Mouse (Mus musculus): ENCODE data around the gene Dock6. TPM values are rescaled to one million over a fixed set of nuclear protein-coding genes. Genes with fewer than 3 reads are reported as not detected.

The Dock6 gene
- total RNA-seq (2023) = 1 to 10 TPM; 1.6 to 2.4 TPM

DNA sequence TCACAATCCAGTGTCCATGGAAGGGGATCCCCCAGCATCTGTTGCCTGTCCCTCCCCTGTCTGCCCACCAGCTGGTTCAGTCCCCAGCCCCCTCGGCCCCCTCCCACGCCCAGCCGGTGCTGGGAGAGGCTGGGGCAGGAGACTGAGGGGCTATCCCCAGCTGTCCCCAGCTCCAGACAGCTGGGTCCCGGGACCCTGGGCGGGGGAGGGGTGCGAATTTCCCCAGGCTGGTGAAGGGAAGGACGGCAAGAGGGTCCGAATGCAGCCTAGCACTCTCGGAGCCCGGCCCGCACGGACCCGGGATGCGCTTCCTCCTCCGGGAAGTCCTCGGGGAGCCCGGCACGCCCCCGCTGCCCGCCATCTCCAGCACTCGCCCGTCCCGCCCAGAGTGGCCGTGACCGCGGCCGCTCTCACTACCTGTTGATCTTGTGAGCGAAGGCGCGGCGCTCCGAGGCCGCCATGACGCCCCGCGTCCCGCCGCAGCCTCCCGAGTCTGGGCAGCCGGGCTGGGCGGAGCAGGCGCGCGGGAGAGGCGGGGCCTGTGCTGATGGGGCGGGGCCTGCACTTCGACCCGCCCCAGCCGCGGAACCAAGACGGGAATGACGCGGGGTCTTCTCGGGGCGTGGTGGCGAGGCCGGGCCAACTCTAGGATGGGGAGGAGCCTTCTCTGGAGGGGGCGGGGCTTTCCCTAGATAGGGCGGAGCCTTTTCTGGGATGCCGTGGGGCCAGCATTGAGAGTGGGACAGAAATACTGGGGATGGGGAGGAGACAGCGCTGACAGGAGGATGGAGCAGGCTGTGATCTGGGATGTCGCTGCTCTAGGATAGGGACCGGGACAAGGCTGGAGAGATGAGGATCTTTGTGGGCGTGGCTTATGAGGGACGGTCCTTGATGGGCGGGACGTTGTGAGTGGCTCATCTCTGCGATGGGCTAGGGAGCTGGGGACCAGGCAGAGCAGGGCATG lies at the start of gene Dock6:
Gene Dock6, minus strand, starts transcription at position 508 of the 964 bp plus-strand sequence.

DNA sequence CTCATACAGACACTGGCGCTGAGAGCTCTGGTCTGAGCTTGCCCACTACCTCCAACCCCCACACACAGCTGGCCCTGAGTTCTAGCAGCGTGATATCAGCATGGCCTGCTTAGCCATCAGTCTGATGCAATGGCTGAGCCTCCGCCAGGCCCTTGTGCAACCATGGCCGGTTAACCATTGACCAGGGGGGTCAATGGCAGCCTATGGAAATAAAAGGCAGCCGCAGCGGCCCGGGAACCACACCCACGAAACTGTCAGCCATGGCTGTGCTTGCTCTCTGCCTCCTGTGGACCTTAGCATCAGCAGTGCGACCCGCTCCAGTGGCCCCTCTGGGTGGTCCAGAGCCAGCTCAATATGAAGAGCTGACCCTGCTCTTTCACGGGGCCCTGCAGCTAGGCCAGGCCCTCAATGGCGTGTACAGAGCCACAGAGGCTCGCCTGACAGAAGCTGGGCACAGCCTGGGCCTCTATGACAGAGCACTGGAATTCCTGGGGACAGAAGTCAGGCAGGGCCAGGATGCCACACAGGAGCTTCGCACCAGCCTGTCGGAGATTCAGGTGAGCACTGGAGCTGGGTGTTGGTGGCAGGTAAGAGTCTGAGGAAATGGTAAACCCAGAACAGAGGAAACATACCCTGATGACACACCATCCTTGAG lies 17.1 kb downstream of the Dock6 start, which contains the start of gene Angptl8:
Gene Angptl8, plus strand, starts transcription at position 253 of the 655 bp plus-strand sequence.

DNA sequence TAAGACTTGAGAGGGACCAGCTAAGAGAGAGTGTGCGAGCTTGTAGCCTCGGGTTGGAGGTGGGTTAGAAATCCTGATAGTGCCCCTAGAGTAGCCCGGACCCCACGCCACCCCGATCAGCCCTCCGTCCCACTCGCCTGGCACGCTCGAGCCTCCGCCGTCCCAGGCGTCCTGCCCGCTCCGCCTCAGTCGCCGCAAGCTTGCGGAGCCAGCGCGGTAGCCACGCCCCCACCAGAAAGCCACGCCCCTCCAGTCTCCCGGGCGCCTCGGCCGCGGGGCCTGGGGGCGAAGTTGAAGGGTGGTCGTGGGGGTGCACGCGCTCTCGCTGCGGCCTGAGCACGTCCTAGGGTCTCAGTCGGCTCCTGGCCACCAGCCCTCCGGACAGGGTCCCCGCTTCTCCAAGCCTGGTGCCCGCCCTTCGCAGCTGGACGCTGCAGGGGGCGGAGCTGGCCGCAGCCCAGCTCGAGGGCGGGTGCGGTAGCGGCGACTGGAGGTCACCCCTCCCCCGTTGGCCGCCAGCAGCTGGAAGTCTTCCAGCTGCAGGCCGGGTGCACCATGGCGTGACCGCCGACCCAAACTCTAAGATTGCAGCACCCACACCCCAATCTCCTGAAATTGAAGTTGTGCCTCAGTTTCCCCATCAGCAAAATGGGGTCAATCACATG lies 54.0 kb downstream of the Dock6 start, which contains the start of gene Kank2:
Gene Kank2, minus strand, starts transcription at position 400 of the 665 bp plus-strand sequence.

GRCm38 (mm10) chr9:21760155-21761088 lies 92.0 kb downstream of the Dock6 start, which contains the start of gene Spc24:
Gene Spc24 (minus strand): TSS chr9:21760303.

Other genes starting within 250 kb of the Dock6 start
- gene Smarca4, start 236.5 kb downstream of the Dock6 start, total RNA-seq (2023) = 10 to 100 TPM; 52.3 to 63.5 TPM
- 10 to 100 TPM; 61.6 to 79.5 TPM for gene Ldlr, start 129.2 kb downstream of the Dock6 start, total RNA-seq (2023)
- 10 to 100 TPM; 26.1 to 36.9 TPM for gene Spc24, start 92.3 kb downstream of the Dock6 start, total RNA-seq (2023)
- under 1 TPM; 0.36 to 0.60 TPM for gene Kank2, start 53.9 kb downstream of the Dock6 start, total RNA-seq (2023)
- not detected for gene Angptl8, start 17.1 kb downstream of the Dock6 start, total RNA-seq (2023)
- gene Rab3d, start 65.6 kb upstream of the Dock6 start, total RNA-seq (2023) = 100 to 1,000 TPM; 172 to 188 TPM
- 1 to 10 TPM; 1.3 TPM for gene Ccdc159, start 74.8 kb upstream of the Dock6 start, total RNA-seq (2023)
- gene Tmem205, start 74.9 kb upstream of the Dock6 start, total RNA-seq (2023) = 10 to 100 TPM; 16.9 to 18.5 TPM
- 1 to 10 TPM; 1.0 TPM for gene Plppr2, start 84.4 kb upstream of the Dock6 start, total RNA-seq (2023)
- 1 to 10 TPM; 3.6 to 5.4 TPM for gene Swsap1, start 103.1 kb upstream of the Dock6 start, total RNA-seq (2023)
- gene Epor, start 110.9 kb upstream of the Dock6 start, total RNA-seq (2023) = 1 to 10 TPM; 3.4 to 8.7 TPM
- not detected for gene Rgl3, start 136.8 kb upstream of the Dock6 start, total RNA-seq (2023)
- gene Ccdc151, start 150.0 kb upstream of the Dock6 start, total RNA-seq (2023) = not detected
- gene Prkcsh, start 150.2 kb upstream of the Dock6 start, total RNA-seq (2023) = 10 to 100 TPM; 53.0 to 58.7 TPM
- not detected for gene Elavl3, start 199.4 kb upstream of the Dock6 start, total RNA-seq (2023)
- gene Gm49318, start 218.6 kb upstream of the Dock6 start, total RNA-seq (2023) = not detected
- gene Zfp653, start 218.7 kb upstream of the Dock6 start, total RNA-seq (2023) = 10 to 100 TPM in 1 of 2 experiments, 1 to 10 TPM in 1; 8.4 to 12.0 TPM
- 1 to 10 TPM; 7.1 to 8.9 TPM for gene Ecsit, start 232.8 kb upstream of the Dock6 start, total RNA-seq (2023)
- gene Cnn1, start 246.6 kb upstream of the Dock6 start, total RNA-seq (2023) = not detected